Mouse (Mus musculus) midbrain, embryonic 13.5 days (tissue): ENCODE measurements around the gene Hamp. TPM values are rescaled to one million over a fixed set of nuclear protein-coding genes. Genes with fewer than 3 reads are reported as not detected.
"Not testable (repeated sequence)": the region's sequence is repeated elsewhere in the genome, so short reads cannot be mapped to it uniquely, and the experiment has no call there.

Experiments
- ATAC-seq: fragments of 200-750 bp; cut with Nextera tagmentation; 2 replicates; pipeline ENCODE4 v1.8.0; 2017; ENCODE audit warnings: mild to moderate bottlenecking, moderate TSS enrichment, moderate library complexity
- H3K27ac ChIP-seq: fragments of 300-500 bp; sonication (generic); 2 replicates; pipeline ENCODE4 v1.5.1; 2015; ENCODE audit warnings: inconsistent platforms, mild to moderate bottlenecking, moderate library complexity
- H3K27me3 ChIP-seq: fragments of 300-500 bp; sonication (generic); 2 replicates; pipeline ENCODE4 v1.6.1; 2015; ENCODE audit warnings: mild to moderate bottlenecking, inconsistent platforms
- H3K36me3 ChIP-seq: fragments of 300-500 bp; sonication (generic); 2 replicates; pipeline ENCODE4 v1.6.1; 2015; ENCODE audit warnings: mild to moderate bottlenecking, inconsistent platforms
- H3K4me1 ChIP-seq: fragments of 300-500 bp; sonication (generic); replicated peaks from 2 replicates; pipeline ENCODE4 v1.6.1; 2015; ENCODE audit warnings: inconsistent platforms
- H3K4me2 ChIP-seq: fragments of 300-500 bp; sonication (generic); replicated peaks from 2 replicates; pipeline ENCODE4 v1.6.1; 2015; ENCODE audit warnings: moderate library complexity, mild to moderate bottlenecking, inconsistent platforms
- H3K4me3 ChIP-seq: fragments of 300-500 bp; sonication (generic); replicated peaks from 2 replicates; pipeline ENCODE4 v1.5.1; 2015; ENCODE audit warnings: mild to moderate bottlenecking, inconsistent platforms
- H3K9ac ChIP-seq: fragments of 300-500 bp; sonication (generic); replicated peaks from 2 replicates; pipeline ENCODE4 v1.6.1; 2015; ENCODE audit warnings: mild to moderate bottlenecking, inconsistent platforms
- H3K9me3 ChIP-seq: fragments of 300-500 bp; sonication (generic); 2 replicates; pipeline ENCODE4 v1.6.1; 2016; ENCODE audit warnings: mild to moderate bottlenecking, inconsistent platforms
- WGBS: fragments of 180-500 bp; shearing (Covaris S2); methylation state at CpG from one replicate; pipeline ENCODE4 v1.1.7; 2015; 5-methylcytosine and 5-hydroxymethylcytosine counted together
- polyA plus RNA-seq: library from polyadenylated mRNA; unstranded; fragments of >200 nt; fragmentation: Nextera tagmentation; extraction: Ambion mirVana; gene quantifications from 2 replicates; pipeline ENCODE4 v1.2.1, GENCODE M21; 2015

Hamp gene
- polyA plus RNA-seq, 1 experiment from 2014 or later: not detected

- H3K36me3 ChIP-seq: no peaks in the 10 kb centered on the region
- H3K9ac ChIP-seq: no peak overlapping the region
- H3K4me1 ChIP-seq: no peaks in the 10 kb centered on the region
- no peak for ATAC-seq
- H3K4me3 ChIP-seq: no peak overlapping the region
- H3K27ac ChIP-seq: no peak overlapping the region
- no peaks in the 10 kb centered on the region for H3K9me3 ChIP-seq
- H3K4me2 ChIP-seq: no peak overlapping the region
- WGBS: 78% methylated on average over 3 of the region's 3 CpGs
- no peaks in the 10 kb centered on the region for H3K27me3 ChIP-seq
Observed at GRCm38 (mm10) chr7:30924071-30924470, 19.8 kb downstream of the Hamp start.

- H3K9ac ChIP-seq, H3K4me3 ChIP-seq, H3K27ac ChIP-seq, H3K27me3 ChIP-seq, ATAC-seq, H3K36me3 ChIP-seq, H3K4me2 ChIP-seq, H3K9me3 ChIP-seq, H3K4me1 ChIP-seq: not testable (repeated sequence)
- WGBS: 52% methylated on average over 3 of the region's 3 CpGs
Observed at GRCm38 (mm10) chr7:30922490-30922889, 21.3 kb downstream of the Hamp start.

DNA sequence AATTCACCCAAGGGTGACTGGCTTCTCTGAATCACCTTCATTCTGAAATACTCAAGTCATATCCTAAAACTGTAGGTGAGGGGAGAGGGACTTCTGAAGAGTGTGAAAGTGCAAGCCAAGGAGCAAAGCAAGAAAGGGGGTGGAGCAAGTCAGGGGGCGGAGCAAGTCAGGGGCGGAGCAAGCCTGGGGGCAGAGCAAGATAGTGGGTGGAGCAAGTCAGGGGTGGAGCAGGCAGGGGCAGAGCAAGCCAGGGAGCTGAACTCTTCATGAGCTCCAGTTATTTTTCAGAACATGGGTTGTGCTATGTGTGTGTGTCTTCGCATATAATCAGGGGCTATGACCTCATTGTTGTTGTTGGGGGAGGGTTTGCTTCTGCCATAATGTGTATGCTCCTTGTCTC is 23.6 kb downstream of the Hamp start:
- H3K9me3 ChIP-seq: no peaks in the 10 kb centered on the region
- no peaks in the 10 kb centered on the region for H3K4me1 ChIP-seq
- H3K4me3 ChIP-seq: no peak overlapping the region
- no peak overlapping the region for H3K9ac ChIP-seq
- ATAC-seq: no peak
- no peaks in the 10 kb centered on the region; the same call in 1 of the 2 replicates for H3K27me3 ChIP-seq
- 61% methylated on average over 3 of the region's 3 CpGs for WGBS
- H3K27ac ChIP-seq: no peak overlapping the region
- no peak overlapping the region for H3K4me2 ChIP-seq
- H3K36me3 ChIP-seq: no peaks in the 10 kb centered on the region

DNA sequence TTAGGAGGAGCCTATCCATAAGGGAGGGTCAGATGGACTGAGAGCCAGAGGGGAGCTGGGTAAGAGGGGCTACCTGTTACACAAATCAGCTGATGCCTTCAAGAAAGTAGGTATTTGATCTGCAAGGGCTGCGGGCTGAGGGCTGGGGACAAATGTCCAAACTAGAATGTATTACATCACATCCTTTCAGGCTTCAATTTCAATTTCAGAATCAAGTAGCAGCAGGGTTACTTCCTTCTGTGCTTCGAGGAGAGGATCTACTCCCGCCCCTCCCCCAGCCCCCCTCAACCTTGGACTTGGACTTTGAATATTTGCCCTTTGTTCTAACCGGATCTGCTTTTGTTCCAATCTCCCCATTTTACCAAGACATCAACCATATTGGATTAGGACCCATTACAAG is 26.6 kb downstream of the Hamp start:
- Histone ChIP-seq H3K4me2 (no peak overlapping the region), H3K27ac (no peak overlapping the region), H3K4me3 (no peak overlapping the region), H3K27me3 (no peaks in the 10 kb centered on the region; the same call in 1 of the 2 replicates), H3K9me3 (no peaks in the 10 kb centered on the region), H3K9ac (no peak overlapping the region), H3K4me1 (no peaks in the 10 kb centered on the region), H3K36me3 (no peaks in the 10 kb centered on the region)
- 62% methylated on average over 4 of the region's 4 CpGs for WGBS
- ATAC-seq: no peak

DNA sequence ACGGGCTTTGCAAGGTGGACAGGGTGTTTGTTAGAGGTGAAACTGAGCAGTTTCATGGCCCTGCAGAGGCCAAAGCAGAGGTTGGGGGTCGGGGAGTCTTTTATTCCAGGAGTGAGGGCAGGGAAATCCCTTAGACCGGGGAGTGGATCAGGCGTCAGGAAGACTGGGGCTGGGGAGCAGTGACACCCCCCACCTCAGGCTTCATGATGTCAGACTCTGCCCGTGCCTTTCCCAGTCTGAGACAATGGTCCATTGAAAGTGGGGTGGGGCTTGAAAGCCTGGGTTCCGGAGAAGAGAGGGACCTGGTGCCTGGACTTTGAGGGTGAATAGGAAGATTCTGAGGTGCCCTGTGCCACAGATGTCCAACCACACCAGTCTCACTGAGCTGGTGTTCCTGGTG is 27.1 kb downstream of the Hamp start:
- H3K9ac ChIP-seq: no peak overlapping the region
- H3K4me1 ChIP-seq: no peaks in the 10 kb centered on the region
- H3K4me2 ChIP-seq: no peak overlapping the region
- 18% methylated on average over 6 of the region's 6 CpGs for WGBS
- no peak overlapping the region for H3K27ac ChIP-seq
- no peaks in the 10 kb centered on the region for H3K36me3 ChIP-seq
- no peaks in the 10 kb centered on the region; the same call in 1 of the 2 replicates for H3K27me3 ChIP-seq
- 0 out of 2 replicates have a peak, but pooled peaks have one; percentile 4 for ATAC-seq
- no peak overlapping the region for H3K4me3 ChIP-seq
- no peaks in the 10 kb centered on the region for H3K9me3 ChIP-seq

DNA sequence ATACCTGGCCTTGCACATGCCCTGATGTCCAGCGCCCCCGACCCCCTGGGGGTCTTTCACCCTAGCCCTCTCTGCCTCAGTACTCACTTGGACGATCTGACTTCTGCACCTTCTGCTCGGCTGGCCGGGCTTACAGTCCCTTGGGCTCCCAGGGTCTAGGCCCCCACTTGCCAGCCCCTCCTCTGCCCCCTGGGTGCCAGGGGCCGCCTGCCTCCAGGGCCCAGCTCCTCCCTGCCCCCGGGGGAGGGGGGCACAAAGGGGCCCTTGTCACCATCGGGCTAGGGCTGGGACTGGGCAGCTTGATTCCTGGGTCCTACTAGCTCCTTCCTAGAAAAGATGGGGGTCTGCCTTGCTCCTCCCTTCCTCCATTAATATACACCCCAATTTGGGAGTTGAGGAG is 29.1 kb downstream of the Hamp start, which contains the start of gene Mag:
Gene Mag (minus strand): TSS at position 142 of the 400 bp plus-strand sequence.
- H3K4me3 ChIP-seq: no peak within 1 kb of the TSS
- H3K36me3 ChIP-seq: no peaks in the 10 kb centered on the region
- no peaks in the 10 kb centered on the region for H3K9me3 ChIP-seq
- ATAC-seq: no peak
- WGBS: 80% methylated on average over 8 of the region's 8 CpGs
- H3K27ac ChIP-seq: no peak within 1 kb of the TSS
- no peaks in the 10 kb centered on the region for H3K4me1 ChIP-seq
- no peak within 1 kb of the TSS for H3K4me2 ChIP-seq
- no peak within 1 kb of the TSS for H3K9ac ChIP-seq
- H3K27me3 ChIP-seq: no peaks in the 10 kb centered on the region; the same call in 1 of the 2 replicates

DNA sequence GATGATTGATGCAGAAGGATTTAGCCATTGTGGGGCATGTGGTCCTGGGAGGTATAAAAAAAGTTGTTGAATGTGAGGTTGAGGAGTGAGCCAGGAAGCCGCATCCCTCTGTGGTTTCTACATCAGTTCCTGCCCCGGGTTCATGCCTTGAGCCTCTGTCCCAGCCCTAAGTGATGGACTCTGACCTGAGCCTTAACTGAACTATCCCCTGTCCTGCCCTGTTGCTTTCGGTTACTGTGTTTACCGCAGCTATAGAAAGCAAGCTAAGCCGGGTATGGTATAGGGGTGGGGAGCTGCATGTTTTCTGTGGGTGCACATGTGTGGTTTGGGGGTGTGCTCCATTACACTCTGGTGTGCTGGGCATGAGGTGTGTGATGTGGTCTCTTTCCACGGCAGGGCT is 34.1 kb downstream of the Hamp start:
- H3K27me3 ChIP-seq: no peaks in the 10 kb centered on the region; the same call in 1 of the 2 replicates
- no peak overlapping the region for H3K4me3 ChIP-seq
- H3K4me2 ChIP-seq: no peak overlapping the region
- no peak overlapping the region for H3K27ac ChIP-seq
- no peak for ATAC-seq
- 86% methylated on average over 6 of the region's 6 CpGs for WGBS
- no peaks in the 10 kb centered on the region for H3K36me3 ChIP-seq
- H3K9me3 ChIP-seq: no peaks in the 10 kb centered on the region
- H3K4me1 ChIP-seq: peaks cover 12% of the 10 kb centered on the region
- no peak overlapping the region for H3K9ac ChIP-seq

DNA sequence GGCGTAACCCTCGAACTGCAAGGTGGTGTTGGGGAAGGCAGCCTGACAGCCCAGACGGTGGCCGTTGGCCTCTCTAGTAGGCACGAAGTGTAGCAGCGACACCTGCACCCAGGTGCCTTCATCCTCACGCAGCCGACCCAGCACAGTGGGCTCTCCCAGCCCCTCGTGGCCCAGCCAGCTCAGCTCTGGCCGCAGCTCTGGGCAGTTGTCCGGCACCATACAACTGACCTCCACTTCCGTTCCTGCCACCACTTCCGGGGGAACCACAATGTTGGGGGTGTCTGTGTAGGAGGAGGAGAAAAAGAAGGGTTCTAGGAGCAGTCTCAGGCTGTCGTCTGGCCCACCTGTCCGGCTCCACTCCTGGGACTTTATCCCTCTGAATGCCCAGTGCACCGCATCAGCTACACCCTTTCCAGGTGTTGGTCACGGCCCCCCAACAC is 34.8 kb downstream of the Hamp start:
- H3K27me3 ChIP-seq: no peaks in the 10 kb centered on the region; the same call in 1 of the 2 replicates
- no peaks in the 10 kb centered on the region for H3K9me3 ChIP-seq
- WGBS: 29% methylated on average over 17 of the region's 17 CpGs
- peak overlapping the region; percentile 25 for H3K4me3 ChIP-seq
- peak; percentile 29; the same call in 1 of the 2 replicates for ATAC-seq
- H3K4me1 ChIP-seq: peaks cover 12% of the 10 kb centered on the region
- H3K36me3 ChIP-seq: no peaks in the 10 kb centered on the region
- H3K4me2 ChIP-seq: peak overlapping the region; percentile 60
- no peak overlapping the region for H3K9ac ChIP-seq
- no peak overlapping the region for H3K27ac ChIP-seq

- Histone ChIP-seq H3K9me3 (no peaks in the 10 kb centered on the region), H3K9ac (0 out of 2 replicates have a peak overlapping the region, but pooled peaks have one; percentile 36)
Observed at GRCm38 (mm10) chr7:30908277-30908991, 35.4 kb downstream of the Hamp start.

DNA sequence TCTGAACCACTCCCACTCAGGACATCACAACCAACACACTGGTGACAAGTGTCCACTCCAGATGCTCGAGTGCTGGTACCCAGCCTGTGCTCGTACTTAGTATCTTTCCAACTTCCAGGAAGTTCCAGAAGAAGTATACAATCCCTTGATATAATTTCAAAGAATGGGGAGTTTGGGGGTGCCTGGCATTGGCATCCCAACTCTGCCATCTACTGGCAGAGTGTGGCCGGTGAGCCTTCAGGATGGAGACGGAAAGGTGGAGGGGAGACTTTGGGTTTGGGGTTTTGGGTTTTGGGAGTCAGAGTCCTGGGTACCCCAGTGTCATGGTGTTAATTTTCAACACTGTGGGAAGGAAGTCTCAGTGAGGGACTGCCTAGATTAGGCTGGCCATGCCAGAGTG is 39.8 kb downstream of the Hamp start:
- 61% methylated on average over 4 of the region's 4 CpGs for WGBS
- H3K4me1 ChIP-seq: peaks cover 11% of the 10 kb centered on the region
- H3K9ac ChIP-seq: no peak overlapping the region
- no peak overlapping the region for H3K4me2 ChIP-seq
- H3K27me3 ChIP-seq: no peaks in the 10 kb centered on the region; the same call in 1 of the 2 replicates
- H3K4me3 ChIP-seq: no peak overlapping the region
- H3K36me3 ChIP-seq: no peaks in the 10 kb centered on the region
- H3K9me3 ChIP-seq: no peaks in the 10 kb centered on the region
- no peak for ATAC-seq
- no peak overlapping the region for H3K27ac ChIP-seq

More at GRCm38 (mm10) chr7:30908277-30908991, 35.4 kb downstream of the Hamp start:
- peak; percentile 70 for ATAC-seq
- Histone ChIP-seq H3K27me3 (no peaks in the 10 kb centered on the region; the same call in 1 of the 2 replicates), H3K36me3 (no peaks in the 10 kb centered on the region), H3K27ac (no peak overlapping the region), H3K4me1 (peaks cover 12% of the 10 kb centered on the region), H3K4me3 (peak overlapping the region; percentile 25), H3K4me2 (peak overlapping the region; percentile 60)
- WGBS: 1% methylated on average over 24 of the region's 26 CpGs

DNA sequence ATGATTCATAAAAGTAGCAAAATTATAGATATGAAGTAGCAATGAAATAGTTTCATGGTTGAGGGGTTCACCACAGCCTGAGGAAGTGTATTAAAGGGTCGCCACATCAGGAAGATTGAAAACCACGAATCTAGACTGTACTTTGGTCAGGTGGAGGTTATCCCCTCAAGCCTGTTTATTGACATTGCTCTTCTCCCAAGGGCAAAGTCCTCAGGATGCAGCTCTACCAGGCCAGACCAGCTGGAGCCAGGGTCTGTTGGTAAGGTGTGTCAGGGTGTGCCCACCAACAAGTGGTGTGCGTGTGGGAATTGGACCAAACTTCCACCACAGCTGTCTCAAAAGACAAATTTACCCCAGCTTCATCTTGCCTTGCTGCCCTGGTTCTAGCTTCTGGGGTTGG is 48.6 kb downstream of the Hamp start:
- Histone ChIP-seq H3K27me3 (no peaks in the 10 kb centered on the region), H3K4me1 (no peaks in the 10 kb centered on the region), H3K9me3 (no peaks in the 10 kb centered on the region), H3K9ac (no peak overlapping the region), H3K36me3 (no peaks in the 10 kb centered on the region), H3K27ac (no peak overlapping the region), H3K4me3 (no peak overlapping the region), H3K4me2 (no peak overlapping the region)
- ATAC-seq: no peak
- 96% methylated on average over 3 of the region's 3 CpGs for WGBS

GRCm38 (mm10) chr7:30892515-30892914 is 51.3 kb downstream of the Hamp start:
- H3K9me3 ChIP-seq: no peaks in the 10 kb centered on the region

More at GRCm38 (mm10) chr7:30892515-30892914, 51.3 kb downstream of the Hamp start:
- Histone ChIP-seq H3K27ac (no peak overlapping the region), H3K4me1 (no peaks in the 10 kb centered on the region), H3K36me3 (no peaks in the 10 kb centered on the region), H3K9ac (no peak overlapping the region), H3K4me3 (no peak overlapping the region), H3K27me3 (no peaks in the 10 kb centered on the region), H3K4me2 (no peak overlapping the region)
- no peak for ATAC-seq
- 68% methylated on average over 3 of the region's 3 CpGs for WGBS
